Comparison of ENCODE assay signal across 20 mouse cellular contexts in the genomic region with DNA sequence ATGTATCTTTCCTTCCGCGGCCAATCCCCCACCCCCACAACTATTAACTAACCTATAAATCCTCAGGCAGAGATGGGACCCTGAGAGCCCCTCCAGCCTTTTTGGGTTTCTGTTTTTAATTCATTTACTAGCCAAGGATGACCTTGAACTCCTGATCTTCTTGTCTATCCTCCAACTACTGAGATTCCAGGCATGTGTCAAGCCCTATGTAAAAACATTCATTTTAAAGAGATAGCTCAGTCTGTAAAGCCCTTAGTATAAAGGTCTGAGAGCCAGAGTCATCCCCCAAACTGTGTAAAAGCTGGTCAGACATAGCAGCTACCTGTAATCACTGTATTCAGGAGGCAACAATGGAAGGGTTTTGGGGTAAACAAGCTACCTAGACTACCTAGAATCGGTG. TPM values are rescaled to one million over a fixed set of nuclear protein-coding genes. Genes with fewer than 3 reads are reported as not detected.
A peak's percentile ranks its signal among the peaks of the same experiment; 100 is the strongest.
DNase-seq lines count a peak whose midpoint lies in the region; ATAC-seq and TF ChIP-seq lines count a peak whose summit lies in the region.
"Had no signal": no experiment of that assay in that cellular context is flagged by ENCODE, and none has a peak within 500 bp of the region (broad histone marks: within the 10 kb centered on the region; RNA-seq: fewer than 3 reads in every experiment).

No protein-coding gene starts in this region.

- no peaks in the 10 kb centered on the region for H3K36me3 ChIP-seq in heart, embryonic 13.5 days
- H3K36me3 ChIP-seq in kidney, embryonic 16.5 days (ENCODE audit: insufficient read depth, low read length): no peaks in the 10 kb centered on the region
- H3K36me3 ChIP-seq in lung, embryonic 15.5 days: no peaks in the 10 kb centered on the region
- H3K36me3 ChIP-seq in liver, postnatal 0 days (replicated peaks; ENCODE audit: insufficient read depth, low read length): no peaks in the 10 kb centered on the region; the same call in 1 of the 2 replicates
- H3K36me3 ChIP-seq: hindbrain, embryonic 12.5 days; midbrain, embryonic 12.5 days had no signal

- H3K27ac ChIP-seq in heart, embryonic 13.5 days (replicated peaks): no peak overlapping the region
- H3K27ac ChIP-seq in kidney, embryonic 16.5 days (ENCODE audit: low read length): no peak overlapping the region
- H3K27ac ChIP-seq in lung, embryonic 15.5 days: no peak overlapping the region
- H3K27ac ChIP-seq in liver, postnatal 0 days (ENCODE audit: low read depth): no peak overlapping the region
- H3K27ac ChIP-seq: hindbrain, embryonic 12.5 days; midbrain, embryonic 12.5 days had no signal

- no peaks in the 10 kb centered on the region for H3K27me3 ChIP-seq in heart, embryonic 13.5 days (replicated peaks)
- no peaks in the 10 kb centered on the region for H3K27me3 ChIP-seq in kidney, embryonic 16.5 days (ENCODE audit: insufficient read depth, low read length)
- H3K27me3 ChIP-seq in lung, embryonic 15.5 days: no peaks in the 10 kb centered on the region
- H3K27me3 ChIP-seq in liver, postnatal 0 days (ENCODE audit: insufficient read depth, low read length): no peaks in the 10 kb centered on the region

- H3K4me2 ChIP-seq in heart, embryonic 13.5 days: peak overlapping the region; percentile 81; the same call in 1 of the 2 replicates
- H3K4me2 ChIP-seq in kidney, embryonic 16.5 days (replicated peaks; ENCODE audit: low read depth, low read length): peak overlapping the region; percentile 85
- H3K4me2 ChIP-seq in lung, embryonic 15.5 days: peak overlapping the region; percentile 79
- H3K4me2 ChIP-seq in liver, postnatal 0 days (ENCODE audit: low read depth, low read length): peak overlapping the region; percentile 65

- ATAC-seq in heart, embryonic 13.5 days (ENCODE audit: extremely low read depth, insufficient number of reproducible peaks, low FRiP score, low TSS enrichment): no peak
- ATAC-seq in kidney, embryonic 16.5 days (ENCODE audit: low FRiP score, low TSS enrichment): no peak
- no peak for ATAC-seq in lung, embryonic 15.5 days (ENCODE audit: borderline replicate concordance, extremely low read depth, low FRiP score, low TSS enrichment)
- ATAC-seq in liver, postnatal 0 days: no peak
- ATAC-seq: forebrain, embryonic 14.5 days; inflammation-experienced regulatory T-cells, adult 6 months had no signal

- H3K4me1 ChIP-seq in heart, embryonic 13.5 days: peaks cover 8% of the 10 kb centered on the region; the same call in 1 of the 2 replicates
- H3K4me1 ChIP-seq in kidney, embryonic 16.5 days (ENCODE audit: insufficient read depth, low read length): no peaks in the 10 kb centered on the region
- 0 out of 2 replicates have a peak, but pooled peaks cover 5% of the 10 kb centered on the region for H3K4me1 ChIP-seq in lung, embryonic 15.5 days
- H3K4me1 ChIP-seq in liver, postnatal 0 days (ENCODE audit: insufficient read depth): no peaks in the 10 kb centered on the region; the same call in 1 of the 2 replicates

- no peak overlapping the region for H3K9ac ChIP-seq in heart, embryonic 13.5 days
- no peak overlapping the region for H3K9ac ChIP-seq in kidney, embryonic 16.5 days (replicated peaks; ENCODE audit: low read length)
- peak overlapping the region; percentile 58; the same call in 1 of the 2 replicates for H3K9ac ChIP-seq in lung, embryonic 15.5 days
- H3K9ac ChIP-seq in liver, postnatal 0 days (replicated peaks): peak overlapping the region; percentile 34; the same call in 1 of the 2 replicates
- H3K9ac ChIP-seq: hindbrain, embryonic 12.5 days; midbrain, embryonic 12.5 days had no signal

- no peak for DNase-seq in heart, adult 18-20 months
- no peak for DNase-seq in kidney, postnatal 14 days
- no peak for DNase-seq in lung, postnatal 25 days (ENCODE audit: low spot score)
- DNase-seq in liver, postnatal 0 days: no peak
- no peak for DNase-seq in layer of hippocampus, postnatal 14 days (ENCODE audit: low spot score in 2 of 2)
- DNase-seq: adrenal gland, postnatal 10 days; B cell, adult 2 months; cerebellum, adult 8-10 months; kidney, postnatal 4 days; lung, postnatal 36 days; right cerebral cortex, postnatal 14 days; thymus, postnatal 25 days had no signal

- H3K9me3 ChIP-seq in heart, embryonic 13.5 days: no peaks in the 10 kb centered on the region
- no peaks in the 10 kb centered on the region for H3K9me3 ChIP-seq in kidney, embryonic 16.5 days (ENCODE audit: low read length)
- H3K9me3 ChIP-seq in lung, embryonic 15.5 days: no peaks in the 10 kb centered on the region
- no peaks in the 10 kb centered on the region for H3K9me3 ChIP-seq in liver, postnatal 0 days (ENCODE audit: low read length)
- H3K9me3 ChIP-seq: hindbrain, embryonic 12.5 days; midbrain, embryonic 12.5 days had no signal

- peak overlapping the region; percentile 69 for H3K4me3 ChIP-seq in heart, embryonic 13.5 days
- no peak overlapping the region for H3K4me3 ChIP-seq in kidney, embryonic 16.5 days (ENCODE audit: low read length)
- peak overlapping the region; percentile 56 for H3K4me3 ChIP-seq in lung, embryonic 15.5 days
- H3K4me3 ChIP-seq in liver, postnatal 0 days (ENCODE audit: low read depth, low read length): peak overlapping the region; percentile 58
- H3K4me3 ChIP-seq: erythroblast, embryonic 14.5 days; hindbrain, embryonic 12.5 days; midbrain, embryonic 12.5 days had no signal

- 74% methylated on average over 3 of the region's 3 CpGs for WGBS in heart, embryonic 13.5 days
- WGBS in kidney, embryonic 16.5 days: 55% methylated on average over 3 of the region's 3 CpGs
- WGBS in lung, embryonic 15.5 days: 73% methylated on average over 3 of the region's 3 CpGs
- WGBS in liver, postnatal 0 days (ENCODE audit: insufficient replicate concordance): 69% methylated on average over 3 of the region's 3 CpGs

- TF ChIP-seq CTCF in liver, postnatal 0 days (IDR thresholded peaks at IDR 0.05; ENCODE audit: low read depth): no peak

- TF ChIP-seq EP300 in liver, postnatal 0 days (IDR thresholded peaks at IDR 0.05; ENCODE audit: low read depth): no peak

RNA-seq across cellular contexts. Expression of a gene that starts 2.0 kb away (rescaled TPM):
- 46.5 and 49.8 TPM in 2 replicates for polyA plus RNA-seq in heart, embryonic 13.5 days (2015; fragmentation: Nextera tagmentation; extraction: Ambion mirVana)
- 10 to 100 TPM; 52.3 to 60.5 TPM for total RNA-seq in heart, adult 18-20 months (2021)
- 123 and 152 TPM in 2 replicates for polyA plus RNA-seq in kidney, embryonic 16.5 days (2015; fragmentation: Nextera tagmentation; extraction: Ambion mirVana)
- polyA plus RNA-seq in lung, embryonic 15.5 days (2015; fragmentation: Nextera tagmentation; extraction: Ambion mirVana): 410 and 503 TPM in 2 replicates
- 328 and 355 TPM in 2 replicates for polyA plus RNA-seq in liver, postnatal 0 days (2015; fragmentation: Nextera tagmentation; extraction: Ambion mirVana)
- 10 to 100 TPM; 19.0 to 25.6 TPM for total RNA-seq in layer of hippocampus, postnatal 14 days (2021)

RNA-seq across cellular contexts. Expression of a gene that starts 58.7 kb away (rescaled TPM):
- polyA plus RNA-seq in heart, embryonic 13.5 days (2015; fragmentation: Nextera tagmentation; extraction: Ambion mirVana): 332 and 344 TPM in 2 replicates
- total RNA-seq in heart, adult 18-20 months (2021): 100 to 1,000 TPM; 259 to 276 TPM
- 444 and 471 TPM in 2 replicates for polyA plus RNA-seq in kidney, embryonic 16.5 days (2015; fragmentation: Nextera tagmentation; extraction: Ambion mirVana)
- 397 and 406 TPM in 2 replicates for polyA plus RNA-seq in lung, embryonic 15.5 days (2015; fragmentation: Nextera tagmentation; extraction: Ambion mirVana)
- 129 and 135 TPM in 2 replicates for polyA plus RNA-seq in liver, postnatal 0 days (2015; fragmentation: Nextera tagmentation; extraction: Ambion mirVana)
- 100 to 1,000 TPM; 364 to 379 TPM for total RNA-seq in layer of hippocampus, postnatal 14 days (2021)

Comparison
In these comparisons a context has a peak if more than half of its experiments do, and no peak if none do; other contexts are left out.
1. H3K9ac ChIP-seq: peak in lung, embryonic 15.5 days (single experiment) and liver, postnatal 0 days (single experiment); none in heart, embryonic 13.5 days (single experiment) and kidney, embryonic 16.5 days (single experiment).
2. Peak in every context shown above with its lines, with median percentiles within 50 percentile points of each other: H3K4me2 ChIP-seq.